Mouse (Mus musculus): Measurements from ENCODE around the gene Psap.

Gene Psap

GRCm38 (mm10) chr10:60265252-60265651 lies 12.2 kb upstream of the Psap start:
- no peak for DNase-seq (ENCODE audit: low read depth)

- DNase-seq (ENCODE audit: low read depth) = no peak
These were observed 10.5 kb upstream of the Psap start for GRCm38 (mm10) chr10:60266842-60267401.

- DNase-seq (ENCODE audit: low read depth) = no peak
These were observed 8.7 kb upstream of the Psap start for GRCm38 (mm10) chr10:60268738-60269137.

DNA sequence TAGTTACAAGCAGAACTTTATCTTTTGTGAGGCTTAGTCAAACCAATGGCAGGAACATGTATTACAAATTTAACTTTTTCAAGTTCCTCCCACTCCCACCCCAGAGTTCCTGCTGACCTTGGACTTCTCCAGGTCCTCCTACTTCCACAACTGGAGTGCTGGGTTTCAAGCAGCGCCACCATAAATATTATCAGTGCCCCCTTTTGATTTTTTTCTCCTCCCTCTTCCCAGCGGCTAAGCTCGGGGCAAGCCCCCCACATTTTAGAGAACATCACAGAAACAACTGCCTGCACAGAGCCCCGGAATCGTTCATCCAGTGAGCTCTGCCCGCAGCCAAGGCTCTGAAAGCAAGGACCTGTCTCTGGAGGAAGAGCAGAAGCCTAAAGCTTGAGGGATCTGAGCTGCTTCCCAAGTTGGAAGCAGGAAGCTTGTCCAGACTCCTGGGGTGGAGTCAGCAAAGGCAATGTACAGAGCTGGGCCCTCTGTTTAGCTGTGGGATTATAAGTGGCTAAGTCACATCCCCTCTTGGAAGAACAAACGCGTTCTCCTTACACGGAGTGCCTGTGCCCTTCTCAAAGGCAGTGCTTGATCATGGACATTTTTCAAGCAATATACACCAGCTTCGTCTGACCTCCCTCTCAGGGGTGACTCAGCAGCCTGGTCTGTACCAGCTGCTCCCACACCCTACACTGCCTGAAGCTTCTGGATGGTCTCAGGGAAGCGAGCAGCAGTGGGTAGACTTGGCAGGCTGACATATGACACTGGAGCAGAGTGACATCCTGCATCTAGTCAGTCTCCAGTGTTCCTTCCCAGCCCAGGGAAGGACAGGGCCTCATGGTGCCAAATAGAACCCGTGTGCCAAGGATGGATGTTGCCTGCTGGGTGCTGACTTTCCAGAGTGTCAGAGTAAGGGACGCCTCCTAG lies 8.0 kb upstream of the Psap start:
- no peak for DNase-seq (ENCODE audit: low read depth)

DNA sequence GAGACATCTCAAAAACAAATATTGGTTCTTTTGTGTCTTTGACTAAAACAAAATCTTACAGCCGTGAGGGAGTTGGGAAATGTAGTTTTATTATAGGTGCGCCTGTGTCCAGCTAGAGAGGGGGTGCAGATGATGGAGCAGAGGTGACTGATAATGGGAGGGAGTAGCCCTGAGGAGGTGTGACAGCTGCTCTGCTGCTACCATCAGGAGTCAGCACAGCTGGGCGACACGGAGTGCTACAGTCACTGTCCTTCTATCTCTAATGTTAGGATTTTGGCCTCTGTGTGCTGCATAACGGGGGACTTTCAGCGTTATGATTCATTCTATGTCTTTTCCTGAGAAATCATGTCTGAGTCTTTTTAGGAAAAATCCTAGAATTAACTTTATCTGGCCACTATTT lies 6.4 kb upstream of the Psap start:
- DNase-seq (ENCODE audit: low read depth) = no peak

GRCm38 (mm10) chr10:60272241-60272640 lies 5.2 kb upstream of the Psap start:
- no peak for DNase-seq (ENCODE audit: low read depth)

DNA sequence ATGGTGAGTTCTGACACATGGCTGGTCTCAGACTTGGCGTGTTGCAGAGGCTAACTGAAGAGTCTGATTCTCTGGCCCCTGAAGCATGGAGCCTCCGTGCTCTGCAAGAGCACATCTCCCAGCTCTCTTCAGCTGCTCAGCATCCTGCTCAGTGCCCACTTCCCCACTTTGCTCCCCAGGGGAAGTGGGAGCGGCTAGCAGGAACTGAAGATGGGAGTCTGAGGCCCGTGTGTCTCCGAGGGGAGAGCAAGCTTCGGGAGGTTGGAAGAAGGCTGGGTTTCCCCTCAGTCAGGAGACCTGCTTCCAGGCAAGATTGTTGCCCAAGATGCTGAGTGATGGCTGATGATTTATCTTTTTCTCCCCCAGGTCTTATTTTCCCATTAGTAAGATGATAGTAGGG lies 4.0 kb upstream of the Psap start:
- DNase-seq (ENCODE audit: low read depth) = no peak

DNA sequence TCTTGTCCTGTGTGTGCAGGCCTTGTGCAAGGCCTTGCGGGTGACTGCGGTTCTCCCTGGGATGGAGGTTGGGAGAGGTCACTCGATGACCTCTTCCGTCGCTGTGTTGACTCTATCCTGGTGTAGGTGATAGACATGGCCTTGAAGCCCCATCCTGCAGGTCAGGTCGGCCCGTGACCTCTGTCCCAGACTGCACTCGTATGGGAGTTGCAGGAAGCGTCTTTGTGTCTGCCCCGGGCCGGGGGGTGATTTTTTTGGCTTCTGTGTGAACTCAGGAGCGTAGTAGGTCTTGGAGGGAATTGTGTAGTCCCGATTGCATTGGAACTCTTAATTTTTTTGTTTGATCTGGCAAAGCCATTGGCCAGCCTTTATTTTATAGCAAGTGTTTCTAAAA lies 576 bp downstream of the Psap start:
- no peak for DNase-seq (ENCODE audit: low read depth)

DNA sequence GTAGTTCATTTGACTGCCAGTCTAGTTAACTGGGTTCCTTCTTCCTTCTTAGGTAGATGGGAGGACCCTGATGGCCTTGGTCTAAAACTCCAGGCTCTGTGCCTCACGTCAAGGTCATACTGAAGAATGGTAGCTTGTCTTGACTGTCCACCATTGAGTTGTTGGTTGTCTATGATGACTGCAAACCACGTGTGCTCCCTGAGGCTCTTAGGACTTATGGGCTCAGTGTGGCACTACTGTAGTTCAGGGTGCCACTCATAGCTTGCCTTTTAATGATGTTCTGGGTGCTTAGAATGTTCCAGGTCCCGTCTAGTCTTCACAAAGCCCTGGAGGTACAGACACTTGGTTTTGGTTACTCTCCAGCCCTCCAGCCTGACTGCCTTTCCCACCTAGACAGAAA lies 1.4 kb downstream of the Psap start:
- DNase-seq (ENCODE audit: low read depth) = no peak

GRCm38 (mm10) chr10:60279290-60279940 lies 2.0 kb downstream of the Psap start:
- no peak for DNase-seq (ENCODE audit: low read depth)

GRCm38 (mm10) chr10:60279941-60280301 lies 2.5 kb downstream of the Psap start:
- DNase-seq (ENCODE audit: low read depth) = no peak

DNA sequence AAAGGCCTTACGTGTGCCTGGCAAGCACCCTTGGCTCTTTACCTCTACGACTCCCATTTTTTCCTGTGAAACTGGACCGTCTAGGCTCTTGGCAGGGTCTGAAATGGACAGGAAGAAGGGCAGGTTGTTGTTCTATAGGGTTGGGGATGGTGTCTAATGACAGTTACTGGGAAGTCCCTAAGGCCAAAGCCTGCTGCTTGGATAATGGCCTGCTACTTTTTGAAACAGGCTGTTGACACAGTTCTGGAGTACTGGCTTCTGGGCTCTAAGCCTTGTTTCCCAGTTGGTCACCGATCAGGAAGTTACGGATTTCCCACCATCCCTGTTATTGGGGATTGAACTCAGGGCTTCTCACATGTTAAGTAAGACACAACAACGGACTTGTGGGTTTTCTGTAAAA lies 2.9 kb downstream of the Psap start:
- DNase-seq (ENCODE audit: low read depth) = no peak

DNA sequence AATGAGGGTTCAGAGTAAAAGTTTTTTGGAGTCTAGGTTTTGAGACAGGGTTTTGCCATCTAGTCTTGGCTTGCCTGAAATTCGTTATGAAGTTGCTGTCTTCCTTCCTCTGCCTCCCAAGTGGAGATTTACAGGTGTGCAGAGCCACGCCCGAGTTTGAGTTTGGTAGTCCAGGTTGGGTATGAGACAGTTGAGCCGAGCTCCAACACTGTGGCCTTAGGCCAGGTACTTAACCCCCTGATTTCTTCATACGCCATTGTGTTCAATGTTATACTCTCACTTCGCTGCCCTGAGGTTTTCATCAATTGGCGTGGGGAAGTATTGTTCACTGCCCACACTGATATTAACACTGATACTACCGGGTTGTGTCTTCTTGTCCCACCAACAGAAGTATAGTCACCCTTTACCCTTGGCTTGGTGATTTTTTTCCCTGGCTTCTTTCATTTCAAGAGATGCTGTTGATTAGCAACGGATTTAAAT lies 4.2 kb downstream of the Psap start:
- no peak for DNase-seq (ENCODE audit: low read depth)

DNA sequence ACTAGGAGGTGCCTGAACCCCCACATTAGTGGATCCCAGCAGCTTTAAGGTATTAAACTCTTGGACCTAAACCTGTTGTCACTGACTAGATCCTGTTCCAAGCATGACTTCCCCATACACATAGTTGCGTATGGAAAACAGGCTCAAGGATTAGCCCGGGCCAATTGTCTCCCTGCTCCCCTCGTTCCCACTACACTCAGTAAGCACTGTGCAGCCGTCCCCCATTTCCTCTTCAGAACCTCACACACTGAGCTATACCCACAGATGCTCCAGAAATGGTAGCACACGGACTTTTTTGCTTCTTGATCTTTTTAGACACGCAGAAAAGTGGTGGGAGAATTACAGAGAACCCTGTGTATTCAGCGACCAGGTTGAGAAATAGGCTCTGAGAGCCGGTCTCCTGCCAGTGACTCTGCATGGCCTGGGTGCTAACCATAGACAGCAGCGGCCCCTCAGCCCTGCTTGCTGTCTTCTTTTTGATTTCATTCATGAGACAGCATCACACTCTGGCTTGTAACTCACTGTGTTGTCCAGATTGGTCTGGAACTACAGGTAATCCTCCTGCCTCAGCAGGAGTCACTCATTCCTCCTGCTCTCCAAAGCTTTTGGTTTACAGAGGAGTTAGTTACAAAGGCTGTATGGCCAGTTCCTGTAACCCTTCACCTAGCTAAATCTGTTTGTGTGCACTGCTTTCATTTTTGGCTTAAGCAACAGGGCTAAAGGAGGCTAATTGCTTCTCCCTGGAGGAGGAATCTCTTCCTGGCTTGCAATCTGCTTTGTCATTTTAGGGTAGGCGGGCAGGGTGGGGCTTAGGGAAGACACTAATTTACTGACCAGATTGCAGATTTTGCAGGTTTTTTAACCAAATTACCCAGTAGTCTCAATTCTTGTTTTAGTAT lies 4.9 kb downstream of the Psap start:
- no peak for DNase-seq (ENCODE audit: low read depth)

GRCm38 (mm10) chr10:60284248-60284647 lies 6.8 kb downstream of the Psap start:
- DNase-seq (ENCODE audit: low read depth) = no peak

GRCm38 (mm10) chr10:60284676-60285111 lies 7.3 kb downstream of the Psap start:
- no peak for DNase-seq (ENCODE audit: low read depth)

GRCm38 (mm10) chr10:60285183-60285582 lies 7.8 kb downstream of the Psap start:
- DNase-seq (ENCODE audit: low read depth) = no peak

DNA sequence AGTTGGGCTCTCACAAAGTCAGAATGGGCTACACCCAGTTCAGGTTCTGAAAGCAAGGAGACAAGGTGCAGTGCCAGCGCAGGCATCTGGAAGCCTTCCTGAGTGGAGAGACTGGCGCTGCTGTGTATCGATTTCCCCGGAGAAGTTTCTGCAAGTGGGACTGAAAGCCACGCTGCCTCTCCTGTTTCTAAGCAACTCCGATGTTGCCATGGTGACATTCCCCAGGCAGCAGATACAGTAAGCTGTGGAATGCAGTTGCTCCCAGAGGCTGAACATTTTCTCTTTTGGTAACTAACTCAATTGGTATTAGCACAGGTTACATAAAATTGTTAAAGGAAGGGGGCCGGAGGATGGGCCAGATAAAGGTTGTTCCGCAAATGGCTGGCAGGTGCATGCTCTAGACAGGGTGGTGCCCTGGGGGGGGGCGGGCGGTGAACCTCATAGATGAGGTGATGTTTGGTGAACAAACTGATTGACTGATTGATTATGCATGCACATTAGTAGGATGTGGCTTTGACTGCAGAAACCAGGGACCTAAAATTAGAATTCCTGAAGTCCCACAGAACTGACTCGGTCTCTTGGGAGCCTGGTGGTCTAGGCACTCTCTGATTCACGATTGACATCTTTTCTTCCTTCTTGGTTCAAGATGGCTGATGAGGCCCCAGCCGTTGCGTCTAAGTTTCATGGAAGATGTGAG lies 8.4 kb downstream of the Psap start:
- DNase-seq (ENCODE audit: low read depth) = no peak

- DNase-seq (ENCODE audit: low read depth) = no peak
These were observed 9.1 kb downstream of the Psap start for GRCm38 (mm10) chr10:60286546-60286945.

- no peak for DNase-seq (ENCODE audit: low read depth)
These were observed 9.7 kb downstream of the Psap start for GRCm38 (mm10) chr10:60287161-60287560.

DNA sequence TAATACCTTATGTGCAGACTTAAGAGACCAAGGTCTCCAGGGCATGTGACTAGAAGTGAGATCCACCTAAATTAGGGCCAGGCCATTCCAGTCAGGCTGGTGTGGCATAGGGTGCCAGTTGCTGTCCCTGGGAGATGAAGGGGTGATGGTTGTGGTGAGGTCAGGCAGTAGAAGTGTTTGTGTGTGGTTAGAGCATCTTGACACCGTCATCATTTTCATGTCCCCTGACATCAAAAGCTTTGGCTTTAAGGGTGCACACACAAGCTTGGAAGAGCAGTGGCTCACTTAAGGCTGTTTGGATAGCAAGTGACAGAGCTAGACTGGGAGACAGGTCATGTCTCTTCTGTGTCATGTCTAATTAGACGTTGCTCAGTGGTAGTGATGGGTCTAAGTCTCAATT lies 10.3 kb downstream of the Psap start:
- no peak for DNase-seq (ENCODE audit: low read depth)

Measured in fibroblast of lung, adult 2 months (primary cell).